Mouse (Mus musculus) myocyte (in vitro differentiated cells): ENCODE results near the gene Hcrtr1.

ENCODE experiments used
- CEBPB ChIP-seq: IDR thresholded peaks from 2 replicates; pipeline ENCODE4 v1.6.1; 2011; ENCODE audit warnings: mild to moderate bottlenecking, moderate library complexity; ENCODE audit not compliant: poor library complexity, insufficient read depth, severe bottlenecking
- E2F4 ChIP-seq: IDR thresholded peaks from one replicate; pipeline ENCODE4 v1.6.1; 2011; ENCODE audit warnings: mild to moderate bottlenecking, control low read depth, moderate library complexity; ENCODE audit not compliant: insufficient read depth
- MAX ChIP-seq: IDR thresholded peaks from one replicate; pipeline ENCODE4 v1.6.1; 2011; ENCODE audit warnings: low read depth, mild to moderate bottlenecking, control low read depth
- MYOD1 ChIP-seq, 3 experiments: IDR thresholded peaks; one replicate each; pipeline ENCODE4 v1.6.1; 2011; ENCODE audit warnings: control low read depth in 2 of 3, low read depth in 2 of 3, mild to moderate bottlenecking in 2 of 3, moderate library complexity in 1 of 3; ENCODE audit not compliant: insufficient read length in 2 of 3, control insufficient read depth in 1 of 3
- MYOG ChIP-seq, 3 experiments: IDR thresholded peaks; one replicate each; pipeline ENCODE4 v1.6.1; 2011; ENCODE audit warnings: control low read depth in 2 of 3, low read depth in 2 of 3, mild to moderate bottlenecking in 2 of 3; ENCODE audit not compliant: insufficient read length in 2 of 3, control insufficient read depth in 1 of 3, insufficient read depth in 1 of 3
- POLR2A ChIP-seq: IDR thresholded peaks from one replicate; pipeline ENCODE4 v1.6.1; 2011; ENCODE audit warnings: low read depth, mild to moderate bottlenecking, control low read depth, moderate library complexity; ENCODE audit not compliant: insufficient read length
- POLR2AphosphoS2 ChIP-seq: IDR thresholded peaks from one replicate; pipeline ENCODE4 v1.6.1; 2011; ENCODE audit warnings: low read depth, control low read depth; ENCODE audit not compliant: insufficient read length
- REST ChIP-seq: IDR thresholded peaks from one replicate; pipeline ENCODE4 v1.6.1; 2011; ENCODE audit warnings: mild to moderate bottlenecking, control low read depth, moderate library complexity; ENCODE audit not compliant: insufficient read depth, insufficient read length
- SRF ChIP-seq: IDR thresholded peaks from one replicate; pipeline ENCODE4 v1.6.1; 2011; ENCODE audit warnings: low read depth; ENCODE audit not compliant: control insufficient read depth, insufficient read length
- TCF12 ChIP-seq: IDR thresholded peaks from one replicate; pipeline ENCODE4 v1.6.1; 2011; ENCODE audit warnings: mild to moderate bottlenecking, control low read depth; ENCODE audit not compliant: poor library complexity, insufficient read depth, severe bottlenecking
- USF1 ChIP-seq: IDR thresholded peaks from one replicate; pipeline ENCODE4 v1.6.1; 2011; ENCODE audit warnings: low read depth, mild to moderate bottlenecking, control low read depth, moderate library complexity

DNA sequence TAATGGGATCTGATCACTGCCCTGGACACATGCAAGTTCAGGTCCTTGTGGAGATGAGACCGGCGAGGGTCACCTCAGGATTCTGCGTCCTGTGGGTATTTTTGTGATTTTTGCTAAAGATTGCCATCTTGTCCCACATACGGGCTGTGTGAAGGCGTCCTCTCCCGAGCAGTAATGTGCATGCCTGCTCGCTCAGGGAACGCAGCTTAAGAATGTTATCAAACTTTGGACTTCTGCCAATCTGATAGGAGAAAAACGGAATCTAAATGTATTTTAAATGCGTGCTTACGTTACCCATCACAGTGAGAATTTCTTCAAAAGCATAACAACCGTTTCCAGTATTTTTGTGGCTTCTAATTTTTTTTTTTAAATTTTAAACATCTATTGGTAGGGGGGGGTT is 47.7 kb upstream of the Hcrtr1 start:
- TF ChIP-seq POLR2AphosphoS2 (no peak), E2F4 (no peak), POLR2A (no peak), MAX (no peak), TCF12 (no peak), MYOD1 (IDR thresholded peaks at IDR 0.05; ENCODE audit: control insufficient read depth in 1 of 3, insufficient read length in 2 of 3, low read depth in 2 of 3) (no peak), USF1 (no peak), CEBPB (no peak), REST (no peak), MYOG (IDR thresholded peaks at IDR 0.05; ENCODE audit: control insufficient read depth in 1 of 3, insufficient read depth in 1 of 3, insufficient read length in 2 of 3, low read depth in 2 of 3) (no peak), SRF (no peak)
